Mouse (Mus musculus) E14TG2a.4 (cell line): ENCODE results near the gene Plcb4.

Source experiments
- CTCF ChIP-seq: conservative IDR thresholded peaks from 2 replicates; pipeline ENCODE4 v1.5.1; 2014; ENCODE audit warnings: low read length
- NANOG ChIP-seq: IDR thresholded peaks from 2 replicates; pipeline ENCODE4 v1.6.1; 2014; ENCODE audit warnings: borderline replicate concordance, low read length, mixed read lengths
- POU5F1 ChIP-seq: IDR thresholded peaks from 2 replicates; pipeline ENCODE4 v1.6.1; 2014; ENCODE audit warnings: low read length, borderline replicate concordance

- TF ChIP-seq CTCF, result no peak
- no peak for TF ChIP-seq POU5F1
- no peak for TF ChIP-seq NANOG
Observed at GRCm38 (mm10) chr2:135820691-135821090, 161.9 kb downstream of the Plcb4 start.
